Mouse (Mus musculus): ENCODE results near the gene Fam168a. TPM values are rescaled to one million over a fixed set of nuclear protein-coding genes. Genes with fewer than 3 reads are reported as not detected.

Gene Fam168a
- 46.1 and 47.9 TPM in 2 replicates for polyA plus RNA-seq (2015; fragmentation: Nextera tagmentation; extraction: Ambion mirVana)

DNA sequence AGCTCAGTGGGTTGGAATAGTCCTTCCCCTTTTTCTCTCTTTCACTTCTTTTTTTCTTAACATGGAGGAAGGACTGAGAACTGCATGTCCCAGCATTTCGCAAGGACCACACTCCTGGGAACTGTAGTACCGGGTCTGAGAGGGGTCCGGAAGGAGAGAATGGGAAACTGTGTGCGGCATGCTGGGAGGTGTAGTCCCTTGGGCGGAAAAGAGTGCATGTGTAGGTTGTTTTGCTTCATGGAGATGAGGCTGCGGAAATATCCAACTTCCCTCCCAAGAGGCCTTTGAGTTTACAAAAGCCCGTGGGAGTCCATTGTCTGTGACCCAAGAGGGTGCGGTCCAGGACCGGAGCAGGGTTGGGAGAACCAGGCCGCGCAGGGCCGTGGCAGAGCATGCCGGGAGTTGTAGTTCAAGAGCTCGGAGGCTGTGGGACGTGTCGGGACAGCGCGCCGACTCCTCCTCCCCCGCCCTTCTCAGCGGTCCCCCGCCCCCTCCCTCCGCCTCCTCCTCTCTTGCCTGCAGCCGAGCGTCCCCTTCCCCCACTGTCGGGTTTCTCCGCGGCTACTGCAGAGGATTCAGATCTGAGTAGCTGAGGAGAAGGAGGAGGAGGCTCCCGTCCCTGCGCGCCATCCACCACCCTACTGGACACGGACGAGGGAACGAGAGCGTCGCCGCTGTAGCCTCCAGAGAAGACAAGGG, at the start of gene Fam168a:
Gene Fam168a, plus strand, starts transcription at position 493 of the 699 bp plus-strand sequence.

GRCm38 (mm10) chr7:100662231-100662630, 44.2 kb upstream of the Fam168a start, which contains the start of gene Plekhb1:
Gene Plekhb1 (minus strand): TSS chr7:100662414.

DNA sequence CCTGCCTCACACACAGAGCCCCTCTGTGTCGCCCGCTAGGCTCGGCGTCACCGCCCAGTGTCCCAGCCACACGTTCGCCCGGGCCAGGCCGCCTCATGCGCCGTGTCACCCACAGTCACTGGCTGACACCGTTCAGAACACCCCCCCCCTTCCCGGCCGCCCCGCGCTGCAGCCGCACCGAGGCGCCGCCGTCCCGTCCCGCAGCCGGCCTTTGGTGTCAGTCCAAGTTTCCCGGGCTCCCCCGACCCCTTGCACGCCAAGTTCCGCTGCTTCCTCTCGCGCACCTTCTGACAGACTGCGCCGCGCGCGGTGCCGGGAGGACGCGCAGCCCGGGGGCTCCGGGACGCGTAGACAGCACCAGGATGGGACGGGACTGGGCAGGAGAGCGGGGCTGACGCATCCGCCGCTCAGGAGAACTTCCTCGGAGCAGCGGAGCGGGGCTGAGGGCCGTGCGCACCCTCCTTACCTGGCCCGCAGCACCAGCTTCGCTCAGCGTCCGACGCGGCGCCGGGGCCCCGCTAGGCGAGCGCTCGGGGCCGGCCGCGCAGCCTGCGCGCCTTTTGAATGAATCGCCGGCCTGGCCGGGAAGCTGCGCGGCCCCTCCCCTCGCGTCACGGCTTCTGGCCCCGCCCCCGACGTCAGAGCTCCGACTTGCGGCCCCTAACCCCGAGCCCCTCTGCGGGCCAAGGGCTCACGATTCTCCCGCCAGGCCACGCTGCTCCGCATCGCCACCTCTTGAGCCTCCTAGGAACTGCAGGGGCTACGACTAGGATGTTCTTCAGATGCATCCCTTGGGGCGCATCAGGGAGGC, 156.6 kb downstream of the Fam168a start, which contains the start of gene Relt:
Gene Relt, minus strand, starts transcription at position 619 of the 811 bp plus-strand sequence.

Small RNA genes lying within 50 kb of the gene (microRNA-seq; reads per million reads assigned to microRNA genes)
- gene Mir3102, result 142 reads per million, percentile 51 among the genes with 10 or more reads in this experiment

Other genes with a start within 250 kb of the Fam168a start
- gene Ucp3, start 233.6 kb upstream of the Fam168a start, polyA plus RNA-seq (2015; fragmentation: Nextera tagmentation; extraction: Ambion mirVana), result 0.05 TPM in 1 of 2 replicates, not detected in the other
- gene Ucp2, start 213.3 kb upstream of the Fam168a start, polyA plus RNA-seq (2015; fragmentation: Nextera tagmentation; extraction: Ambion mirVana), result 179 and 263 TPM in 2 replicates
- gene Dnajb13, start 191.7 kb upstream of the Fam168a start, polyA plus RNA-seq (2015; fragmentation: Nextera tagmentation; extraction: Ambion mirVana), result 0.25 and 0.46 TPM in 2 replicates
- 17.0 and 27.8 TPM in 2 replicates for gene Coa4, start 169.6 kb upstream of the Fam168a start, polyA plus RNA-seq (2015; fragmentation: Nextera tagmentation; extraction: Ambion mirVana)
- gene Rab6a, start 99.2 kb upstream of the Fam168a start, polyA plus RNA-seq (2015; fragmentation: Nextera tagmentation; extraction: Ambion mirVana), result 63.6 and 79.6 TPM in 2 replicates
- gene Mrpl48, start 98.3 kb upstream of the Fam168a start, polyA plus RNA-seq (2015; fragmentation: Nextera tagmentation; extraction: Ambion mirVana), result 67.1 and 68.4 TPM in 2 replicates
- gene Plekhb1, start 44.2 kb upstream of the Fam168a start, polyA plus RNA-seq (2015; fragmentation: Nextera tagmentation; extraction: Ambion mirVana), result 4.6 and 5.0 TPM in 2 replicates
- 0.78 and 2.6 TPM in 2 replicates for gene Relt, start 156.8 kb downstream of the Fam168a start, polyA plus RNA-seq (2015; fragmentation: Nextera tagmentation; extraction: Ambion mirVana)
- gene Arhgef17, start 225.5 kb downstream of the Fam168a start, polyA plus RNA-seq (2015; fragmentation: Nextera tagmentation; extraction: Ambion mirVana), result 5.7 and 7.0 TPM in 2 replicates

Measured in urinary bladder, postnatal 0 days (tissue).